Mouse (Mus musculus): ENCODE results near the gene Lrrc10b.

DNA sequence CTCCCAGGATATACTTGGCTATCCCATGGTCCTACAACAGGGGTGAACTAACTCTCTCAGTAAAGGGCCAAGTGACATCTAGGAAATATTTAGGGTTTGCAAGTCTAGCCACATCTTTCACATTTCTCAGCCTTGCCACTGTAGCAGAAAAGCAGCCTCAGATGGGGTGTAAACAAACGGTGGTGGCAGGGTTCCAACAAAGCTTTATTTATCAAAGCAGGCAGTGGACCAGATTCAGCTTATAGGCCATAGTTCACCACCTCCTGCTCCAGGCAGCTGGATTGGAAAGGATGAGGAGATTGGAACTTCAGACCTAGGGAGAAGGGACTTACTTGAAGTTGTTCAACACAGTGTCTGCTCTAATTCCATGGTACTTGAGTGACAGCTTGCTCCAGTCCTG, 32.5 kb downstream of the Lrrc10b start:
- TF ChIP-seq GATA1 (IDR thresholded peaks at IDR 0.05; ENCODE audit: low read length) (no peak), TAL1 (IDR thresholded peaks at IDR 0.05; ENCODE audit: low read length) (no peak)

Data from erythroblast, embryonic 14.5 days (primary cell).